Mouse (Mus musculus): ENCODE data around the gene Abhd14b. TPM values are rescaled to one million over a fixed set of nuclear protein-coding genes. Genes with fewer than 3 reads are reported as not detected.

Abhd14b gene
- polyA plus RNA-seq, 1 experiment from 2014 or later = 11.3 TPM

GRCm38 (mm10) chr9:106433389-106433788 is 13.9 kb upstream of the Abhd14b start:
- Histone ChIP-seq H3K4me3 (no peak overlapping the region), H3K4me1 (replicated peaks) (peaks cover 28% of the 10 kb centered on the region), H3K9ac (no peak overlapping the region), H3K36me3 (peaks cover 23% of the 10 kb centered on the region), H3K4me2 (no peak overlapping the region), H3K9me3 (no peaks in the 10 kb centered on the region), H3K27me3 (no peaks in the 10 kb centered on the region), H3K27ac (replicated peaks) (no peak overlapping the region)
- no peak for ATAC-seq (ENCODE audit: low FRiP score, low read depth)
- WGBS = 76% methylated on average over 7 of the region's 7 CpGs

GRCm38 (mm10) chr9:106436566-106436965 is 10.7 kb upstream of the Abhd14b start:
- Histone ChIP-seq H3K36me3 (peaks cover 20% of the 10 kb centered on the region), H3K4me3 (no peak overlapping the region), H3K4me1 (replicated peaks) (peaks cover 24% of the 10 kb centered on the region), H3K27ac (replicated peaks) (no peak overlapping the region), H3K27me3 (no peaks in the 10 kb centered on the region), H3K9me3 (no peaks in the 10 kb centered on the region), H3K9ac (no peak overlapping the region), H3K4me2 (no peak overlapping the region)
- 87% methylated on average over 9 of the region's 9 CpGs for WGBS
- no peak for ATAC-seq (ENCODE audit: low FRiP score, low read depth)

- ATAC-seq (ENCODE audit: low FRiP score, low read depth) = no peak
- 78% methylated on average over 5 of the region's 5 CpGs for WGBS
These were observed 4.6 kb upstream of the Abhd14b start for GRCm38 (mm10) chr9:106442680-106443079.

GRCm38 (mm10) chr9:106444836-106445235 is 2.4 kb upstream of the Abhd14b start:
- Histone ChIP-seq H3K27me3 (no peaks in the 10 kb centered on the region), H3K9ac (no peak overlapping the region), H3K4me2 (no peak overlapping the region), H3K4me3 (no peak overlapping the region), H3K36me3 (no peaks in the 10 kb centered on the region), H3K27ac (replicated peaks) (no peak overlapping the region), H3K4me1 (replicated peaks) (peaks cover 30% of the 10 kb centered on the region), H3K9me3 (no peaks in the 10 kb centered on the region)
- WGBS = 60% methylated on average over 4 of the region's 4 CpGs
- no peak for ATAC-seq (ENCODE audit: low FRiP score, low read depth)

More at GRCm38 (mm10) chr9:106442680-106443079, 4.6 kb upstream of the Abhd14b start:
- no peak overlapping the region for H3K4me2 ChIP-seq
- H3K4me1 ChIP-seq (replicated peaks) = peaks cover 26% of the 10 kb centered on the region
- no peak overlapping the region for H3K9ac ChIP-seq
- H3K4me3 ChIP-seq = no peak overlapping the region
- no peak overlapping the region for H3K27ac ChIP-seq (replicated peaks)
- no peaks in the 10 kb centered on the region for H3K27me3 ChIP-seq
- H3K9me3 ChIP-seq = no peaks in the 10 kb centered on the region
- no peaks in the 10 kb centered on the region for H3K36me3 ChIP-seq

GRCm38 (mm10) chr9:106447951-106448350 is 692 bp downstream of the Abhd14b start:
- ATAC-seq (ENCODE audit: low FRiP score, low read depth) = no peak
- H3K27ac ChIP-seq (replicated peaks) = peak overlapping the region; percentile 80
- 38% methylated on average over 9 of the region's 9 CpGs for WGBS
- H3K9ac ChIP-seq = peak overlapping the region; percentile 63; the same call in 1 of the 2 replicates
- H3K9me3 ChIP-seq = no peaks in the 10 kb centered on the region
- H3K4me1 ChIP-seq (replicated peaks) = peaks cover 37% of the 10 kb centered on the region
- H3K4me3 ChIP-seq = peak overlapping the region; percentile 58
- no peaks in the 10 kb centered on the region for H3K27me3 ChIP-seq
- peak overlapping the region; percentile 85 for H3K4me2 ChIP-seq
- H3K36me3 ChIP-seq = no peaks in the 10 kb centered on the region

GRCm38 (mm10) chr9:106448498-106449031 is 1.3 kb downstream of the Abhd14b start:
- H3K27ac ChIP-seq (replicated peaks) = peak overlapping the region; percentile 80
- H3K36me3 ChIP-seq = no peaks in the 10 kb centered on the region
- under 1% methylated on average over 23 of the region's 23 CpGs for WGBS
- H3K27me3 ChIP-seq = no peaks in the 10 kb centered on the region
- H3K9me3 ChIP-seq = no peaks in the 10 kb centered on the region
- peak overlapping the region; percentile 46 for H3K4me3 ChIP-seq
- peak overlapping the region; percentile 65 for H3K9ac ChIP-seq
- peaks cover 40% of the 10 kb centered on the region for H3K4me1 ChIP-seq (replicated peaks)
- H3K4me2 ChIP-seq = peak overlapping the region; percentile 85
- ATAC-seq (ENCODE audit: low FRiP score, low read depth) = peak; percentile 60

DNA sequence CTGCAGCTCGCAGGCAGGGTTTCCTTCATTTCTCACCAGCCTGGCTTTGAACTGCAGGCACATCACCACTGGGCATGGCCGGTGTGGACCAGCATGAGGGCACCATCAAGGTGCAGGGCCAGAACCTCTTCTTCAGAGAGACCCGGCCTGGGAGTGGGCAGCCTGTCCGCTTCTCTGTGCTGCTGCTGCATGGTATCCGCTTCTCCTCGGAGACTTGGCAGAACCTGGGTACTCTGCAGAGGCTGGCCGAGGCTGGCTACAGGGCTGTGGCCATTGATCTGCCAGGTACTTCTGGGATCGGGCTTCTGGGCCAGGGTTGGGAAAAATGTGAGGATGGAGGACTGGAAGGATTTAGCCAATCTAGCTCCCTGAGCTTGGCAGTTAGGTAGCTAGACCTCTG is 2.7 kb downstream of the Abhd14b start:
- Histone ChIP-seq H3K4me2 (no peak overlapping the region), H3K27me3 (no peaks in the 10 kb centered on the region), H3K4me3 (no peak overlapping the region), H3K9ac (no peak overlapping the region), H3K36me3 (no peaks in the 10 kb centered on the region), H3K9me3 (no peaks in the 10 kb centered on the region), H3K27ac (replicated peaks) (no peak overlapping the region), H3K4me1 (replicated peaks) (peaks cover 47% of the 10 kb centered on the region)
- ATAC-seq (ENCODE audit: low FRiP score, low read depth) = no peak
- WGBS = 91% methylated on average over 8 of the region's 8 CpGs

DNA sequence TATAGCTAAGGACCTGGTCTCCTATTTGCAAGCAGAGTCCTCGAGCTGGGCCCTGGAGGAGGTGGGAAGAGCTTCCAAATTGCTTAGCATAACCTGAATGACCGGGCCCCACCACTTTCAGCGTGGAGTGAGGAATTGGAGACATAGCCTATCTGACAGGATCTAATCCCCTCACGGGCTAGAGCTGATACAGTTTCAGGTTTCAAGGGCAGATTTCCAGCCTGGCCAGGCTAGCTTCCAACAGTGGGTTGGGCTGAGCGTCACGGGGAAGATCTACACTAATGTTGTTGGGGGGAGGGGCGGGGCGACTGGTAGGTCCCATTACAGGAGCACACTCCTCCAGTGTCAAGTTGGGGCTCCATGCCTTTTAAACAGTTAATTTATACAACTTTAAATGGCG is 3.4 kb downstream of the Abhd14b start:
- no peak overlapping the region for H3K27ac ChIP-seq (replicated peaks)
- ATAC-seq (ENCODE audit: low FRiP score, low read depth) = no peak
- no peaks in the 10 kb centered on the region for H3K27me3 ChIP-seq
- peaks cover 54% of the 10 kb centered on the region for H3K4me1 ChIP-seq (replicated peaks)
- H3K9me3 ChIP-seq = no peaks in the 10 kb centered on the region
- H3K4me2 ChIP-seq = no peak overlapping the region
- no peak overlapping the region for H3K4me3 ChIP-seq
- no peaks in the 10 kb centered on the region for H3K36me3 ChIP-seq
- H3K9ac ChIP-seq = no peak overlapping the region
- 32% methylated on average over 9 of the region's 9 CpGs for whole genome bisulfite sequencing

GRCm38 (mm10) chr9:106451298-106451697 is 4.0 kb downstream of the Abhd14b start:
- H3K27me3 ChIP-seq = no peaks in the 10 kb centered on the region
- no peak overlapping the region for H3K27ac ChIP-seq (replicated peaks)
- no peaks in the 10 kb centered on the region for H3K9me3 ChIP-seq
- ATAC-seq (ENCODE audit: low FRiP score, low read depth) = no peak
- H3K36me3 ChIP-seq = no peaks in the 10 kb centered on the region
- H3K4me1 ChIP-seq (replicated peaks) = peaks cover 57% of the 10 kb centered on the region
- H3K4me2 ChIP-seq = no peak overlapping the region
- H3K9ac ChIP-seq = no peak overlapping the region
- whole genome bisulfite sequencing = 70% methylated on average over 11 of the region's 11 CpGs
- H3K4me3 ChIP-seq = no peak overlapping the region

GRCm38 (mm10) chr9:106451899-106452298 is 4.6 kb downstream of the Abhd14b start:
- Histone ChIP-seq H3K4me1 (replicated peaks) (peaks cover 58% of the 10 kb centered on the region), H3K36me3 (no peaks in the 10 kb centered on the region), H3K4me3 (no peak overlapping the region), H3K9ac (no peak overlapping the region), H3K27ac (replicated peaks) (no peak overlapping the region), H3K4me2 (no peak overlapping the region), H3K9me3 (no peaks in the 10 kb centered on the region), H3K27me3 (no peaks in the 10 kb centered on the region)
- no peak for ATAC-seq (ENCODE audit: low FRiP score, low read depth)
- 61% methylated on average over 2 of the region's 2 CpGs for WGBS

GRCm38 (mm10) chr9:106452351-106452750 is 5.1 kb downstream of the Abhd14b start:
- H3K27me3 ChIP-seq = no peaks in the 10 kb centered on the region
- no peaks in the 10 kb centered on the region for H3K9me3 ChIP-seq
- WGBS = 22% methylated on average over 6 of the region's 6 CpGs
- H3K4me3 ChIP-seq = peak overlapping the region; percentile 76; the same call in 1 of the 2 replicates
- no peak for ATAC-seq (ENCODE audit: low FRiP score, low read depth)
- peak overlapping the region; percentile 91 for H3K4me2 ChIP-seq
- H3K36me3 ChIP-seq = no peaks in the 10 kb centered on the region
- peak overlapping the region; percentile 80; the same call in 1 of the 2 replicates for H3K9ac ChIP-seq
- peaks cover 61% of the 10 kb centered on the region for H3K4me1 ChIP-seq (replicated peaks)
- H3K27ac ChIP-seq (replicated peaks) = peak overlapping the region; percentile 91

GRCm38 (mm10) chr9:106452821-106453220 is 5.6 kb downstream of the Abhd14b start:
- Histone ChIP-seq H3K4me1 (replicated peaks) (peaks cover 61% of the 10 kb centered on the region), H3K27me3 (no peaks in the 10 kb centered on the region), H3K9ac (peak overlapping the region; percentile 80), H3K4me2 (peak overlapping the region; percentile 91), H3K4me3 (peak overlapping the region; percentile 76), H3K9me3 (no peaks in the 10 kb centered on the region), H3K27ac (replicated peaks) (peak overlapping the region; percentile 91), H3K36me3 (no peaks in the 10 kb centered on the region)
- ATAC-seq (ENCODE audit: low FRiP score, low read depth) = peak; percentile 12
- 3% methylated on average over 7 of the region's 7 CpGs for WGBS

Measured in hindbrain, embryonic 15.5 days (tissue).